Mouse (Mus musculus): ENCODE measurements around the gene 1110025L11Rik.
A peak's percentile ranks its signal among the peaks of the same experiment; 100 is the strongest.
"Not testable (repeated sequence)": the region's sequence is repeated elsewhere in the genome, so short reads cannot be mapped to it uniquely, and the experiment has no call there.

Gene 1110025L11Rik

DNA sequence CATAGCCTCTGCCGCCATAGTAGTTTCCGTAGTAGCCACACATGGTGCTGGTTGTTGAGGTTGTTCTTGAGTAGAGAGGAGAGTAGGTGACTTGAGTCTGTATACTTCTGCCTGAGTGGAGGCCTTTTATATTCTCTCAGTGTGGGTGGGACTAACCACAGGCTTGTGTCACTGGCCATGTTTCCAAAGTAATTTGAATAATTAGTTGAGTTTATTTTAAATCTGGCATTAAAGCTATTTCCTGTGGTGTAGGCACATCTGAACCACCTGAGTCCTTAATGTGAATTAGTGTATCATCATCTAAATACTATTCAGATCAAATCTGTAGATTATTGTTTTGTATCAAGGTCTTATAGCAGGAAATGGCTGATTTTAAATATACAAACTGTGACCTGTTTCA is at the start of gene 1110025L11Rik:
TSS of gene 1110025L11Rik (minus strand) at position 101 of the 400 bp plus-strand sequence.
- DNase-seq (ENCODE audit: low spot score): not testable (repeated sequence)

DNA sequence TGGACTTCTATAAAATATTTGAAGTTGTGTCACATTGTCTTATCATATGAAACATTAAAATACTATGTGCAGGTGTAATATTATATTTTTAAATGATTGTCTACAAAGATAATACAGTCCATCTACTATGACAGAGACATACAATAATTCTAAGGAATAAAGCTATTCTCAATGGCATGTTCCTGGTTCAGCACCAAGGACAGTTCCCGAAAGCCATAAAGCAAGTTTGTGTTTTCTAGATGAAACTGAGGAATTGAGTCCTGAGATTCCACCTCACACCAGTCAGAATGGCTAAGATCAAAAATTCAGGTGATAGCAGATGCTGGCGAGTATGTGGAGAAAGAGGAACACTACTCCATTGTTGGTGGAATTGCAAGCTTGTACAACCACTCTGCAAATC is 7.2 kb upstream of the 1110025L11Rik start:
- DNase-seq (ENCODE audit: low spot score): peak; percentile 44

DNA sequence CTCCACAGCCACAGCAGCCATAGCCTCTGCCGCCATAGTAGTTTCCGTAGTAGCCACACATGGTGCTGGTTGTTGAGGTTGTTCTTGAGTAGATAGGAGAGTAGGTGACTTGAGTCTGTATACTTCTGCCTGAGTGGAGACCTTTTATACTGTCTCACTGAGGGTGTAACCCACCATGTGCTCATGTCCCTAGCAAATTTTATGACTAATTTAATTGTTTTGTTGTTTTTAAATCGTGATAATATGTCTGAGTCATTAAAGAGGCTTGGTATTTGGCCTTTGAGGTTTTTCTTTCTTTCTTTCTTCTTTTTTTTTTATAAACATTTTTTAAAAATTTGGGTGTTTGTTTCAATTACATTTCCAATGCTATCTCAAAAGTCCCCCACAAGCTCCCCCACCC is 16.0 kb downstream of the 1110025L11Rik start, which contains the start of gene Krtap6-5:
TSS of gene Krtap6-5 (minus strand) at position 101 of the 400 bp plus-strand sequence.
- no peak for DNase-seq (ENCODE audit: low spot score)

DNA sequence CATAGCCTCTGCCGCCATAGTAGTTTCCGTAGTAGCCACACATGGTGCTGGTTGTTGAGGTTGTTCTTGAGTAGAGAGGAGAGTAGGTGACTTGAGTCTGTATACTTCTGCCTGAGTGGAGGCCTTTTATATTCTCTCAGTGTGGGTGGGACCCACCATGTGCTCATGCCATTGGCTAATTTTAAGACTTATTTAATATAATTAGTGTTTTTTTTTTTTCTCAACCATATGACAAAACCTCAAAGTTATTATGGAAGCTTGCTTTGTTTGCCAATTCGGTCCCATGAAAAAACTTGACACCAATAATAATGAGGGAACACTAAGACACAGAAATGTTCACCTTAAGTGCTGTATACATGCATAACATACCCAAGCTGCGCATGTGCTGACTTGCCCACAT is 22.4 kb downstream of the 1110025L11Rik start, which contains the start of gene Gm10228:
TSS of gene Gm10228 (minus strand) at position 101 of the 400 bp plus-strand sequence.
- not testable (repeated sequence) for DNase-seq (ENCODE audit: low spot score)

DNA sequence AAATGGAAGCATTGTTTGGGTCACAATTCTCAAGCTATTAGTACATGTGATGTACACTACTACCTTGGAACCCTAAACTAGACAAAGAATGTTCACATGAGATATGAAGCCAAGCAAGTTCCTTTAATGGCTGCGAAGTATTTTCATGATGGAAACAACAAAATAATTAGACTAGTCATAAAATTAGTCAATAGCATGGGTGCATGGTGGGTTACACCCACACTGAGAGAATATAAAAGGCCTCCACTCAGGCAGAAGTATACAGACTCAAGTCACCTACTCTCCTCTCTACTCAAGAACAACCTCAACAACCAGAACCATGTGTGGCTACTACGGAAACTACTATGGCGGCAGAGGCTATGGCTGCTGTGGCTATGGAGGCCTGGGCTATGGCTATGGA is 32.4 kb downstream of the 1110025L11Rik start, which contains the start of gene Krtap6-1:
TSS of gene Krtap6-1 (plus strand) at position 301 of the 400 bp plus-strand sequence.
- DNase-seq (ENCODE audit: low spot score): not testable (repeated sequence)

DNA sequence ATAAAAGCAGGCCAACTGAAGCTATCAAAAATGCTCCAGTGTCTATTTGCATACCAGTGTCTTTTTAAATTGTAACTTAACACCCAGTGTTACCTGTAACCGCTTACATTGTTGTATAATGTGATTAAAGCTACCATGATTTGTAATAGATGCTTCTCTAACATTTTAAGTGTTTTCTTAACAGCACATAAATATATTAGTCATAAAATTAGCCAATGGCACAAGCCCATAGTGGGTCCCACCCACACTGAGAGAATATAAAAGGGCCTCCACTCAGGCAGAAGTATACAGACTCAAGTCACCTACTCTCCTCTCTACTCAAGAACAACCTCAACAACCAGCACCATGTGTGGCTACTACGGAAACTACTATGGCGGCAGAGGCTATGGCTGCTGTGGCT is 48.8 kb downstream of the 1110025L11Rik start, which contains the start of gene Gm10229:
TSS of gene Gm10229 (plus strand) at position 301 of the 400 bp plus-strand sequence.
- DNase-seq (ENCODE audit: low spot score): not testable (repeated sequence)

DNA sequence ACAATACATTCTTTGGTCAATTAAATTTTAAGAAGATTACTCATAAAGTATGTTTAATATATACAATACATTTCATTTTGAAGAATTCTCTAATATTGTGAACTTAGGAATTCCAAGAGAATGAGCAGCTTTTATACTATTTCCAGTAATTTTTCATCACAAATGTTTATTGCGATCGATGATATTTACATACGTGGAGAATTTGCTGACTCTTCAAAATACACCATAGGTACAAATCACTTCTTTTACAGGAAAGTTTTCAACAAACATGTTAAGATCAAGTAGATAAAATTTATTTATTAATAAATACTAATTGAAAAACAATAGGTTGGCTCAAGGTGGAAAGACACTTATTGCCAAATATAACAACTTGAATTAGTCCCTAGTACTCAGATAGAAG is 49.8 kb downstream of the 1110025L11Rik start:
- DNase-seq (ENCODE audit: low spot score): no peak

All from retina, embryonic 14.5 days (tissue).